Mouse (Mus musculus) liver, embryonic 12.5 days (tissue): ENCODE results near the gene Rdh14. TPM values are rescaled to one million over a fixed set of nuclear protein-coding genes. Genes with fewer than 3 reads are reported as not detected.

Experiments used
- ATAC-seq: fragments of 200-750 bp; cut with Nextera tagmentation; 2 replicates; pipeline ENCODE4 v1.8.0; 2017; ENCODE audit warnings: moderate number of reproducible peaks, mild to moderate bottlenecking, moderate library complexity
- H3K27ac ChIP-seq: fragments of 300-500 bp; sonication (generic); 2 replicates; pipeline ENCODE4 v1.5.1; 2016; ENCODE audit warnings: mild to moderate bottlenecking
- H3K27me3 ChIP-seq: fragments of 300-500 bp; sonication (generic); replicated peaks from 2 replicates; pipeline ENCODE4 v1.6.1; 2016; ENCODE audit warnings: mild to moderate bottlenecking, moderate library complexity
- H3K36me3 ChIP-seq: fragments of 300-500 bp; sonication (generic); 2 replicates; pipeline ENCODE4 v1.6.1; 2016; ENCODE audit warnings: mild to moderate bottlenecking, moderate library complexity
- H3K4me1 ChIP-seq: fragments of 300-500 bp; sonication (generic); 2 replicates; pipeline ENCODE4 v1.6.1; 2016
- H3K4me2 ChIP-seq: fragments of 300-500 bp; sonication (generic); 2 replicates; pipeline ENCODE4 v1.6.1; 2016; ENCODE audit warnings: mild to moderate bottlenecking, moderate library complexity
- H3K4me3 ChIP-seq: fragments of 300-500 bp; sonication (generic); 2 replicates; pipeline ENCODE4 v1.5.1; 2016; ENCODE audit warnings: mild to moderate bottlenecking, moderate library complexity
- H3K9ac ChIP-seq: fragments of 300-500 bp; sonication (generic); 2 replicates; pipeline ENCODE4 v1.6.1; 2016; ENCODE audit warnings: mild to moderate bottlenecking, moderate library complexity
- H3K9me3 ChIP-seq: fragments of 300-500 bp; sonication (generic); replicated peaks from 2 replicates; pipeline ENCODE4 v1.6.1; 2016; ENCODE audit warnings: mild to moderate bottlenecking, moderate library complexity
- WGBS: fragments of 180-500 bp; shearing (Covaris S2); methylation state at CpG from one replicate; pipeline ENCODE4 v1.1.7; 2016; ENCODE audit not compliant: insufficient replicate concordance; 5-methylcytosine and 5-hydroxymethylcytosine counted together
- polyA plus RNA-seq: library from polyadenylated mRNA; unstranded; fragments of >200 nt; fragmentation: Nextera tagmentation; extraction: Ambion mirVana; gene quantifications from 2 replicates; pipeline ENCODE4 v1.2.1, GENCODE M21; 2016

Rdh14 gene
- polyA plus RNA-seq, 1 experiment from 2014 or later: 17.9 TPM

DNA sequence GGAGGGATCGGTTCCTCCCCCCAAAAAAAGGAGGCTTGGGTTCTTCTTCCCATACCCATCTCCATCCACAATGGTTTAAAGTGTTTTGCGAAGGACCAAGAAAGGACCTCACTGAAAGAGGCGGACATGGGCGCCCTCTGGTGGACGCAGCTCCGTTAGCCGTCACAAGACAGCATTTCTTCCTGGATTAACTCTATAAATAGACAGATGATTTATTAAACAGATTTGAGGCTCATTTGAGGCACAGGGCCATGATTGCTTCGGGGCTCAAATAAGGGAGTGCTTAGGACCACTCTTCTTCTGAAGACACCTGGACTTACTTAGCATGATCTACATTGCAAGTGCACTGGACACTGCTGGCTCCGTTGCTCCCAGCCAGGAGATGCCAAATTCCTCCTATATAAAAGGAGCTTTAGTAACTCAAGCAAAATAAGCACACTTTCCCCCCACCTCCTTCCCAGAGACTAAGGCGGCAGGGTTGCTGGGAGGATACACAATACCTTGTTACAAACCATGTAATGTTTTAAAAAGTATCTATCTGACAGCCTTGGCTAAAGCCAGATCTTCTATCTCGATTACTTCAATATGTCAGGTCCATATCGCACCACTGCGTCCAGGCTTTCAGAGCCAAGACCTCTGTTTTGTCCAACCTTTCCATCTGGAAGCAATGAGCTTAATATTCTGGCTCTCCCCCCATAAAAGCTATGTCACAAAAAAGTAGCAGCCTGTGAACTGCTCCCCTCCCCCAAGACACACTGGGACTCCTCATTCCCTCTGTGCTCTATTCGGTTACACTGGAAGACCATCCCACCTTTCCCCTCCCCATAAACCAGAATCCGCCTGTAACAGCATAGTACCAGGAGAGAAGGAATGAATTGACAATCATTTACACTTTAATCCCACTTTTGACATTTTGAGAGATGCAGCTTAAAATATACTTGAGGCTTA, 47.8 kb downstream of the Rdh14 start:
- Histone ChIP-seq H3K27me3 (no peaks in the 10 kb centered on the region), H3K27ac (no peak overlapping the region), H3K36me3 (no peaks in the 10 kb centered on the region), H3K9ac (no peak overlapping the region), H3K4me1 (no peaks in the 10 kb centered on the region), H3K9me3 (no peaks in the 10 kb centered on the region), H3K4me2 (no peak overlapping the region), H3K4me3 (no peak overlapping the region)
- ATAC-seq: no peak
- WGBS: 31% methylated on average over 15 of the region's 15 CpGs

DNA sequence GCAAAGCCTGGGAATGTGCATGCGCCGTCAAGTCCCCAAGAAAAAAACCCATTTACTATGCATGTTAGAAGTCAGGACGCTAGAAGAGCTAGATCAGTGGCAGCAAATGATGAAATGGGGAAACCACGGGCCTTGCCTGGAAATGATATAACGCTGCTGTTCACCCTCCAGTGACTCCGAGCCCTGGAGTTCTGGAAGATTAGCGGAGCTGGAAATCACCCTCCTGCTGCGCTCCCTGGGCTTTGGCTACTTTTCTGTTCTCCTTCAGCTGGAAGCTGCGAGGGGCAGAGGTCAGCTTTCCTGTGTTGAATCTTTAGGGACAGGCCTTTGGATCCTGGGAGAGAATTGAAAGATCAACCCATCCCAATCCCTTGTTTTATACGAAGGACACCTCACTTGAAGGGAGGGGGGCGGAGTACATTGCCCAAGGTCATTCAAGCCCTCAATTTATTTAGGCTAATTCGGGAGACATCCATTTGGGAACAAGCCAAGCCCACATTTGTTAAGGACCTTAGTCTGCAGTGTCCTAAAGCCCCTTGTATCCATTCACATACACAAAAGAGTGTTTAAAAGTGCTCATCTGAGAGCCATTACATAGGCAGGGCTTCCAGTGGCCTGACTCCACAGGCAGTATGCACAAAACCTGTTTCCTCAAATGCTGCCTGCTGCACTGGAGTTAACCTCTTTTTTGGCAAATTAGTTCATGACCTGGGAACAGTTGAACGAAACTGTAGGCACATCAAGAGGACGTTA, 49.1 kb downstream of the Rdh14 start:
- Histone ChIP-seq H3K36me3 (no peaks in the 10 kb centered on the region), H3K27ac (no peak overlapping the region), H3K4me2 (no peak overlapping the region), H3K9ac (no peak overlapping the region), H3K4me3 (no peak overlapping the region), H3K4me1 (no peaks in the 10 kb centered on the region), H3K9me3 (no peaks in the 10 kb centered on the region), H3K27me3 (no peaks in the 10 kb centered on the region)
- no peak for ATAC-seq
- WGBS: 50% methylated on average over 14 of the region's 14 CpGs

Other genes starting within 250 kb of the Rdh14 start
- not detected in 2 replicates for gene Nt5c1b, start 20.8 kb upstream of the Rdh14 start, polyA plus RNA-seq